Mouse (Mus musculus) forebrain, embryonic 14.5 days (tissue): ENCODE data around the gene Il17rc. TPM values are rescaled to one million over a fixed set of nuclear protein-coding genes. Genes with fewer than 3 reads are reported as not detected.

Experiments
- ATAC-seq: fragments of 200-750 bp; cut with Nextera tagmentation; 2 replicates; pipeline ENCODE4 v1.8.0; 2017; ENCODE audit warnings: mild to moderate bottlenecking, moderate library complexity
- DNase-seq: peaks from one replicate; pipeline ENCODE4 v3.0.0-alpha.2; 2015; ENCODE audit warnings: low spot score
- H3K27ac ChIP-seq: fragments of 300-500 bp; sonication (generic); 2 replicates; pipeline ENCODE4 v1.5.1; 2014; ENCODE audit warnings: low read depth, mild to moderate bottlenecking, control low read depth, low read length, moderate library complexity
- H3K27me3 ChIP-seq: fragments of 300-500 bp; sonication (generic); replicated peaks from 2 replicates; pipeline ENCODE4 v1.6.1; 2014; ENCODE audit warnings: low read length, control low read depth, mixed read lengths; ENCODE audit not compliant: control insufficient read depth, insufficient read depth
- H3K36me3 ChIP-seq: fragments of 300-500 bp; sonication (generic); 2 replicates; pipeline ENCODE4 v1.6.1; 2014; ENCODE audit warnings: low read length, control low read depth; ENCODE audit not compliant: control insufficient read depth, insufficient read depth
- H3K4me1 ChIP-seq: fragments of 300-500 bp; sonication (generic); 2 replicates; pipeline ENCODE4 v1.6.1; 2014; ENCODE audit warnings: antibody characterized with exemption, low read length, control low read depth; ENCODE audit not compliant: control insufficient read depth, insufficient read depth
- H3K4me2 ChIP-seq: fragments of 300-500 bp; sonication (generic); 2 replicates; pipeline ENCODE4 v1.6.1; 2014; ENCODE audit warnings: mild to moderate bottlenecking, control low read depth, low read length
- H3K4me3 ChIP-seq: fragments of 300-500 bp; sonication (generic); 2 replicates; pipeline ENCODE4 v1.5.1; 2014; ENCODE audit warnings: low read depth, low read length, control low read depth
- H3K9ac ChIP-seq: fragments of 300-500 bp; sonication (generic); 2 replicates; pipeline ENCODE4 v1.6.1; 2014; ENCODE audit warnings: mild to moderate bottlenecking, low read length, control low read depth, moderate library complexity
- H3K9me3 ChIP-seq: fragments of 300-500 bp; sonication (generic); replicated peaks from 2 replicates; pipeline ENCODE4 v1.6.1; 2016; ENCODE audit warnings: low read length, control low read depth, mixed read lengths; ENCODE audit not compliant: control insufficient read depth
- WGBS: fragments of 180-500 bp; shearing (Covaris S2); extraction: QIAGEN DNeasy Blood & Tissue Kit; methylation state at CpG from one replicate; pipeline ENCODE4 v1.1.7; 2014; 5-methylcytosine and 5-hydroxymethylcytosine counted together
- polyA plus RNA-seq: library from polyadenylated mRNA; unstranded; fragments of >200 nt; fragmentation: Nextera tagmentation; extraction: Ambion mirVana; gene quantifications from 2 replicates; pipeline ENCODE4 v1.2.1, GENCODE M21; 2014

The Il17rc gene
- polyA plus RNA-seq, 1 experiment from 2014 or later = 1.3 TPM

DNA sequence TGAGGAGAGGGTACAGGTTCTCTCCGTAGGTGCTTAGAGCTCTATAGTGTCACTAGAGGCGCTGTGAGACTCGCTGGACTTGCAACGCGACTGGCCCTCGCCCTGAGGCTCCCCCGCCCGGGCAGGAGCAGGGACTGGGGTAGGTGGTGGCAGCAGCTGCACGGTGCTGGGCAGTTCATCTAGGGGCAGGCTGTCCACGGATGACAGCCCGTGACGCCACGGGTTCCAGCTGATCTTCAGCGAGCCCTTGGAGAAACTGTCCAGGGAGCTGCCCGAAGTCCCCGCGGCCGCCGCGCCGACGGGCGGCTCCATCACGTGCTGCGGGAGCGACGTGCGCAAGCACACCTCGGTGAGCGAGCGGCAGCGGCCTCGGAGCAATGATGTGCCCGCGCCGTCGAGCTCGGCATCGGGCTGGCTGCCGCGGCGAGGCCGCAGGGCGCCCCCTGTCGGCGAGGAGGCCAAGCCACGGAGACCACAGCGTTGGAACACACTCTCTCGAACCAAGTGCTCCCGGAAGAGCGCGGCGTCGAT, 23.1 kb downstream of the Il17rc start:
- 0 out of 2 replicates have a peak overlapping the region, but pooled peaks have one; percentile 33 for H3K27ac ChIP-seq
- H3K9me3 ChIP-seq = no peaks in the 10 kb centered on the region
- 1% methylated on average over 53 of the region's 54 CpGs for WGBS
- DNase-seq = peak; percentile 73
- H3K4me3 ChIP-seq = peak overlapping the region; percentile 32
- peaks cover 2% of the 10 kb centered on the region; the same call in 1 of the 2 replicates for H3K4me1 ChIP-seq
- H3K4me2 ChIP-seq = peak overlapping the region; percentile 54
- peak overlapping the region; percentile 52 for H3K9ac ChIP-seq
- H3K36me3 ChIP-seq = peaks cover 29% of the 10 kb centered on the region
- ATAC-seq = peak; percentile 84
- no peaks in the 10 kb centered on the region for H3K27me3 ChIP-seq

DNA sequence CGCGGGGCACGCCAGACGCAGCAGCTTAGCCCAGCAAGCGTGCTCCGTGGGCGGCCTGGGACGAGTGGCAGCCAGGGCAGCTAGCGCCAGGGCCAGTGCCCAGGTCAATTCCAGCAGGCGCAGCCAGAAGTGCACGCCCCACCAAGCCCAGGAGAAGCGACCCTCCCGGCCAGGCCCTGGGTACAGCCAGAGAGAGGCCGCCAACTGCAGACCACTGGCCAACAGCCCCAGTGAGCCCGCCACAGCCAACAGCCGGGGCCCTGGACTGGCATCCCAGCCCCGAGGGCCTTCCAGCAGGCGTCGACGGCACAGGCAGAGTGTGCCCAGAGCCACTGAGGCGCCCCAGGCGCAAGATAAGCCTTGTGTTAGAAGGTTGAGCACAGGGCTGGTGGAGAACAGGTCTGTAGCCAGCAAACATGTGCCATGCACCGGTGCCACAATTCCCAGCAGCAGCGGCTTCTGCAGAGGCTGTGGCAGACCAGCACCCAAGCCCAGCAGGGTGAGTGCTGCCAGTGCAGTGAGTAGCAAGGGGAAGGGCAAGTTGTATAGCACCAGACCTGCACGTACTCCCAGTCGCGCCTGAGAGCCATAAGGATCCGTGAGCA, 23.9 kb downstream of the Il17rc start:
- DNase-seq (no peak), ATAC-seq (no peak)
- no peaks in the 10 kb centered on the region for H3K9me3 ChIP-seq
- H3K4me2 ChIP-seq = peak overlapping the region; percentile 54
- 69% methylated on average over 28 of the region's 28 CpGs for WGBS
- H3K36me3 ChIP-seq = peaks cover 20% of the 10 kb centered on the region
- H3K27me3 ChIP-seq = no peaks in the 10 kb centered on the region
- peaks cover 2% of the 10 kb centered on the region; the same call in 1 of the 2 replicates for H3K4me1 ChIP-seq
- H3K27ac ChIP-seq = no peak overlapping the region
- H3K4me3 ChIP-seq = peak overlapping the region; percentile 32; the same call in 1 of the 2 replicates
- H3K9ac ChIP-seq = peak overlapping the region; percentile 32; the same call in 1 of the 2 replicates

DNA sequence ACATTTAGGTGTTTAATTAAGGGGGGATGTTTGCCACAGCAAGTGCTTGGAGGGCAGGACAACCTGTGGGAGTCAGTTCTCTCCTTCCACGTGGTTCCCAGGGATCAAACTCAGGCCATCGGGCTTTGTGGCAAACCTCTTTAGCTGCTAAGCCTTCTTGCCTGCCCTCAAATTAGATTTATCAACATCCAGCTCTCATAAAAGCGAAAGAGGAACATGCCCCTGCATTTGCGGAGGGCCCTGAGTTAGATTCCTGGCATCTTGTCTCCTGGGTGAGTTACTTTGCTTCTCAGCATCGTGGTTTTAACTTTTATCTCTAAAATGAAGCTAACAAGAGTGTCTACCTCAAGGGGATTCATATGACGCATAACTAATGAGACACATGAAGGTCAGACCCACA, 28.1 kb downstream of the Il17rc start:
- Histone ChIP-seq H3K4me2 (no peak overlapping the region), H3K27ac (no peak overlapping the region), H3K36me3 (no peaks in the 10 kb centered on the region), H3K27me3 (no peaks in the 10 kb centered on the region), H3K9ac (no peak overlapping the region), H3K4me3 (no peak overlapping the region), H3K4me1 (peaks cover 5% of the 10 kb centered on the region; the same call in 1 of the 2 replicates), H3K9me3 (no peaks in the 10 kb centered on the region)
- 86% methylated on average over 6 of the region's 6 CpGs for WGBS
- ATAC-seq = no peak
- no peak for DNase-seq

DNA sequence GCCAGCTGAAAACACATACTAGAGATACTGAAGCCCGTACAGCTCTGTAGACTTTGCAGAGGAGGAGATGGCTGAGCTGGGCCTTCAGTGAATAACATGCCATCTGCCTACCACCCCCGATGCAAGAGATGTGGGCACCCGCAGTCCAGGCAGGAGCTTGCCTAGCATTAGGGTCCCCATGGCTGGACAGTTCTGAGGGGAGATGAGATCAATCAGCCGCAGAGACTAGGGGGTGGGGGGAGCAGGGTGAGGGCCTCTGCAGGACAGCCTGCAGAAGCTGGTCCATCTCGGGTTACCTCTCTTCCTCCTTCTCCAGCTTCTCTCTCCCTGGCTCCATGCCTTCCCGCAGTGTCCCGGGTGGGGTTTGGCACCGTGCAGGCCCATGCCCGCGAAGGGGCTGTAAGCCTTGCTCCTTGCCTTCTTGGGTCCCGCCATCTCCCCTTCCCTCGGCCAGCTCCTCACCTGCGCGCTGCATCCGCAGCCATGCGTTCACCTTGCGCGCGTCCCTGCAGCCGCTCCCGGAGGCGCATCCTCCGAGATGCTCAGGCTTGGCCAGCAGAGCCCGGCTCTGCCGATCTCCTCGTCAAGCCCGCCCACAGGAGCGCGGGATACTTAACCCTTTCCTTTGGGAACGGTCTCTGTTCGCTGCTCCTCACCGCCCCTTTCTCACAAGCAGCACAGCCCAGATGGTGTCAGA, 30.3 kb downstream of the Il17rc start, which contains the start of gene Prrt3:
TSS of gene Prrt3 (minus strand) at position 544 of the 697 bp plus-strand sequence.
- peak; percentile 94 for ATAC-seq
- Histone ChIP-seq H3K27ac (peak within 1 kb of the TSS; percentile 27; the same call in 1 of the 2 replicates), H3K36me3 (no peaks in the 10 kb centered on the region), H3K9ac (peak within 1 kb of the TSS; percentile 74), H3K9me3 (no peaks in the 10 kb centered on the region), H3K4me3 (peak within 1 kb of the TSS; percentile 51), H3K4me1 (peaks cover 3% of the 10 kb centered on the region; the same call in 1 of the 2 replicates), H3K27me3 (no peaks in the 10 kb centered on the region), H3K4me2 (peak within 1 kb of the TSS; percentile 76)
- whole genome bisulfite sequencing = 1% methylated on average over 32 of the region's 32 CpGs
- DNase-seq = peak; percentile 84

DNA sequence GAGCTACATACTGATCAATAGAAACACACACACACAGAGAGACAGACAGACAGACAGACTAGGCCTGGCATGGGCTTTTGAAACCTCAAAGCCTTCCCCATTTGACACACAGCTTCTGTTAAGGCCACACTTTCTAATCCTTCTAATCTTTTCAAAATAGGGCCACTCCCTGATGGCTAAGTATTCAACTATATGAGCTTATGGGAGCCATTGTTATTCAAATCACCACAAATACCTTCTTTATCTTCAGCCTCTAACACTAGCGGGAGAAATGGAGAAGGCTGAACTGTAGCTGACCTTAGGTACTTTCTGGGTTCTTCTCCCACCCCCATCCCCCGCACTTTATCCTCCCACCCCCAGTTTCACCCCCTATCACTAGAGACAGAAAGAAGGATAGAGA, 31.6 kb downstream of the Il17rc start:
- no peak overlapping the region for H3K4me3 ChIP-seq
- H3K36me3 ChIP-seq = no peaks in the 10 kb centered on the region
- H3K9me3 ChIP-seq = no peaks in the 10 kb centered on the region
- H3K27me3 ChIP-seq = no peaks in the 10 kb centered on the region
- DNase-seq (no peak), ATAC-seq (no peak)
- WGBS = 48% methylated on average over 2 of the region's 2 CpGs
- no peak overlapping the region for H3K9ac ChIP-seq
- no peak overlapping the region for H3K27ac ChIP-seq
- no peak overlapping the region for H3K4me2 ChIP-seq
- H3K4me1 ChIP-seq = peaks cover 3% of the 10 kb centered on the region; the same call in 1 of the 2 replicates

DNA sequence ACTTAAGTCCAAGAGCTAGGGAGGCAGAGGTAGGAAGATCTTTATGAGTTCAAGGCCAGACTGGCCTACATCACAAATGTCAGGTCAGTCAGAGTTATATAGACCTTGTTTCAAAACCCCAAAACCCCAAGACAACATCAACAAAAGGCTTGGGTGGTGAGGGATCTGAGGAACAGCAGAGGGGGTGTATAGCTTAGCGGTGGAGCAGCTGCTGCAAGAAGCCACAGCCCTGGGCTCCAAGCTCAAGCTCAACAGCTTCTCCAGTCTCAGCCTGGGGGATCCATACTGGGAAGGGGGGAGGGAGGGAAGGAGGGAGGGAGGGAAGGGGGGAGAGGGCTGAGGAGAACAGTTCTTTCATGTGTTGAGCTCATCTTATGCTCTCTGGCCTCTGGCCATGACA, 34.5 kb downstream of the Il17rc start:
- no peaks in the 10 kb centered on the region for H3K36me3 ChIP-seq
- H3K9me3 ChIP-seq = no peaks in the 10 kb centered on the region
- ATAC-seq (no peak), DNase-seq (no peak)
- 100% methylated on average over 1 of the region's 1 CpGs for WGBS
- no peaks in the 10 kb centered on the region for H3K27me3 ChIP-seq
- no peak overlapping the region for H3K4me3 ChIP-seq
- peaks cover 3% of the 10 kb centered on the region; the same call in 1 of the 2 replicates for H3K4me1 ChIP-seq
- no peak overlapping the region for H3K4me2 ChIP-seq
- no peak overlapping the region for H3K9ac ChIP-seq
- H3K27ac ChIP-seq = no peak overlapping the region

DNA sequence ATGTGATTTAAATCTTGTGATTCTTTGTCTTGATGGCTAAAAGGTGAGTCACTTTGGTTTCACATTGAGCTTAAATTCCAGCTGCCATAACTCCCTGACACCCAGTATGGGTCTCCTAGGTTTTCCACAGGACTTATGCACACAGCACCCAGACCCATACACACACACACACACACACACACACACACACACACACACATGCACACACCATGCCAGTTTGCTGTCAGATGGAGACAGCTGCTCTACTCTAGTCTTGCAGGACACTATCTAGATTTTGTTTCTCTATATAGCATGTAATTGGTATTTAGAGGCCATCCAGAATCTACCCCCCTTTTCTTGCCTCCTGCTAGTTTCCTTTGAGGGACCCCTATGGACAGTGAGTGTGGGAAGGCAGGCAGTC, 35.9 kb downstream of the Il17rc start:
- Histone ChIP-seq H3K4me1 (no peaks in the 10 kb centered on the region), H3K4me3 (no peak overlapping the region), H3K4me2 (no peak overlapping the region), H3K27me3 (no peaks in the 10 kb centered on the region), H3K9ac (no peak overlapping the region), H3K27ac (no peak overlapping the region), H3K36me3 (no peaks in the 10 kb centered on the region), H3K9me3 (no peaks in the 10 kb centered on the region)
- no peak for DNase-seq
- ATAC-seq = no peak

DNA sequence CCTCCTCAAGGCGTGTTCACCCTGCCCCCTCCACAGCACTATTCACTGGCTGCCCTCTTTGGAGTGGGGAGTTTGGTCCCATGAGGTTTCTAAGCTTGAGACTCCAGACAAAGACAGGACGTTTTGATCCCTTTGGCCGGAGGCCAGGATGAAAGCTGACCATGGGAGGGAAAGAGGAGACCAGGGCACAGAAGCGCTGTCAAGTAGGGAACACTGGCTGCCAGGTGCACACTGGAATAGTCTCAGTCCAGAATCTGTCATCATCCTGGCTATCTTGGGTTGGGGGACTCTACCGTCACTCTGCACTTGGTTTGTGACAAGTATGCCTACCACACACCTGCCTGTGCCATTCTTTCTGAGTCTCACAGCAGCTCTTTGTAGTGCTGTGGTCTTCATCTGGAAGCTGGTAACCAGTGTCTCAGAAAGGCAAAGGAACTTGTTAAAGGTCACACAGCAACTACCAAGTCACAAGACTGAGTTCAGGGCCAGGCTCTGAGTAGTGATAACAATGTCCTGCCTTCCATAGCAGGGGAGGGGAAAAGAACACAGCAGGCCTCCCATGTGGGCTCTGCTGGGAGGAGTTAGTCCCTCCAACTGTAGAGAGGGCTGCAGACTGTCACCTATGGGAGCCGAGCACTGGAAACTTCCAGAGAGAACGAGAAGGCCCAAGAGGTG, 37.2 kb downstream of the Il17rc start:
- 63% methylated on average over 7 of the region's 7 CpGs for WGBS
- no peaks in the 10 kb centered on the region for H3K9me3 ChIP-seq
- H3K27ac ChIP-seq = no peak overlapping the region
- H3K27me3 ChIP-seq = no peaks in the 10 kb centered on the region
- H3K36me3 ChIP-seq = peaks cover 1% of the 10 kb centered on the region; the same call in 1 of the 2 replicates
- no peaks in the 10 kb centered on the region for H3K4me1 ChIP-seq
- H3K4me2 ChIP-seq = no peak overlapping the region
- H3K9ac ChIP-seq = no peak overlapping the region
- no peak for DNase-seq
- H3K4me3 ChIP-seq = no peak overlapping the region
- no peak for ATAC-seq
